Mouse (Mus musculus) right cerebral cortex, adult 2 months (tissue): Measurements from ENCODE around the gene Kifc5b.
"Not testable (repeated sequence)": the region's sequence is repeated elsewhere in the genome, so short reads cannot be mapped to it uniquely, and the experiment has no call there.

ENCODE experiments used
- DNase-seq, 2 experiments: peaks; one replicate each; pipeline ENCODE4 v3.0.0; 2021 to 2022; ENCODE audit warnings: low spot score in 2 of 2

Kifc5b gene

GRCm38 (mm10) chr17:26916711-26917482 is at the start of gene Kifc5b:
Gene Kifc5b (plus strand): TSS chr17:26917091.
- peak; percentile 100 for DNase-seq

- DNase-seq: no peak
These were observed 48.1 kb upstream of the Kifc5b start for GRCm38 (mm10) chr17:26868756-26869155.

- no peak for DNase-seq
These were observed 44.0 kb upstream of the Kifc5b start for GRCm38 (mm10) chr17:26872870-26873269.

- DNase-seq: no peak
These were observed 43.4 kb upstream of the Kifc5b start for GRCm38 (mm10) chr17:26873502-26873901.

- peak in 1 of 2 experiments; percentile 26 for DNase-seq
These were observed 42.3 kb upstream of the Kifc5b start for GRCm38 (mm10) chr17:26874542-26874941.

- no peak for DNase-seq
These were observed 39.0 kb upstream of the Kifc5b start for GRCm38 (mm10) chr17:26877927-26878326.

GRCm38 (mm10) chr17:26879235-26879634 is 37.7 kb upstream of the Kifc5b start:
- no peak for DNase-seq

- no peak for DNase-seq
These were observed 34.2 kb upstream of the Kifc5b start for GRCm38 (mm10) chr17:26882706-26883105.

- no peak for DNase-seq
These were observed 33.3 kb upstream of the Kifc5b start for GRCm38 (mm10) chr17:26883585-26883984.

GRCm38 (mm10) chr17:26884995-26885926 is 31.6 kb upstream of the Kifc5b start:
- peak; percentile 66 to 67 for DNase-seq

GRCm38 (mm10) chr17:26886047-26886749 is 30.7 kb upstream of the Kifc5b start:
- DNase-seq: peak; percentile 83 to 86

- no peak for DNase-seq
These were observed 29.0 kb upstream of the Kifc5b start for GRCm38 (mm10) chr17:26887926-26888325.

GRCm38 (mm10) chr17:26892635-26893375 is 24.1 kb upstream of the Kifc5b start:
- DNase-seq: peak in 1 of 2 experiments; percentile 28

- peak in 1 of 2 experiments; percentile 11 for DNase-seq
These were observed 23.4 kb upstream of the Kifc5b start for GRCm38 (mm10) chr17:26893492-26893891.

- peak; percentile 36 to 49 for DNase-seq
These were observed 22.5 kb upstream of the Kifc5b start for GRCm38 (mm10) chr17:26894342-26894741.

GRCm38 (mm10) chr17:26895578-26895977 is 21.3 kb upstream of the Kifc5b start:
- peak; percentile 40 to 58 for DNase-seq

- DNase-seq: no peak
These were observed 16.0 kb upstream of the Kifc5b start for GRCm38 (mm10) chr17:26900916-26901315.

GRCm38 (mm10) chr17:26904320-26904719 is 12.6 kb upstream of the Kifc5b start:
- DNase-seq: no peak

- DNase-seq: not testable (repeated sequence)
These were observed 9.4 kb upstream of the Kifc5b start for GRCm38 (mm10) chr17:26907506-26907905.

- DNase-seq: no peak
These were observed 1.6 kb upstream of the Kifc5b start for GRCm38 (mm10) chr17:26915248-26915647.

GRCm38 (mm10) chr17:26917560-26917959 is 669 bp downstream of the Kifc5b start:
- DNase-seq: not testable (repeated sequence)
